In genomic region chr5:24391864-24392263, GRCm38 (mm10) we compare ENCODE assay signal across 25 mouse cellular contexts. TPM values are rescaled to one million over a fixed set of nuclear protein-coding genes. Genes with fewer than 3 reads are reported as not detected.
DNase-seq lines count a peak whose midpoint lies in the region; ATAC-seq and TF ChIP-seq lines count a peak whose summit lies in the region.
"Had no signal": no experiment of that assay in that cellular context is flagged by ENCODE, and none has a peak within 500 bp of the region (broad histone marks: within the 10 kb centered on the region; RNA-seq: fewer than 3 reads in every experiment).

Atg9b (minus strand) TSS chr5:24392143.

- WGBS in heart, embryonic 16.5 days, result 85% methylated on average over 7 of the region's 7 CpGs

- H3K27ac ChIP-seq in heart, embryonic 16.5 days (ENCODE audit: low read length), result peak within 1 kb of the TSS; percentile 16; the same call in 1 of the 2 replicates
- H3K27ac ChIP-seq in bone marrow macrophage, adult 2 months (ENCODE audit: insufficient read depth, low read depth, low read length), result peak within 1 kb of the TSS; percentile 14
- H3K27ac ChIP-seq: embryonic facial prominence, embryonic 12.5 days; hindbrain, embryonic 13.5 days; limb, embryonic 13.5 days had no signal

- no peaks in the 10 kb centered on the region for H3K9me3 ChIP-seq in heart, embryonic 16.5 days (replicated peaks; ENCODE audit: control insufficient read depth, low read length)
- H3K9me3 ChIP-seq: embryonic facial prominence, embryonic 12.5 days; hindbrain, embryonic 13.5 days; limb, embryonic 13.5 days; liver, embryonic 15.5 days; midbrain, embryonic 15.5 days; neural tube, embryonic 13.5 days had no signal

- H3K36me3 ChIP-seq in heart, embryonic 16.5 days (ENCODE audit: control insufficient read depth, insufficient read depth), result peaks cover 3% of the 10 kb centered on the region; the same call in 1 of the 2 replicates
- H3K36me3 ChIP-seq in myocyte (ENCODE audit: control insufficient read depth, insufficient read depth), result no peaks in the 10 kb centered on the region
- H3K36me3 ChIP-seq: embryonic facial prominence, embryonic 12.5 days; hindbrain, embryonic 13.5 days; liver, embryonic 15.5 days; midbrain, embryonic 15.5 days had no signal

- H3K4me2 ChIP-seq in heart, embryonic 16.5 days (ENCODE audit: low read depth, low read length), result no peak within 1 kb of the TSS
- peak within 1 kb of the TSS; percentile 51 for H3K4me2 ChIP-seq in myocyte (ENCODE audit: low read depth)
- H3K4me2 ChIP-seq: limb, embryonic 13.5 days; neural tube, embryonic 13.5 days had no signal

- no peak for TF ChIP-seq POLR2A in bone marrow macrophage, adult 2 months (IDR thresholded peaks at IDR 0.05; ENCODE audit: borderline replicate concordance, low read depth, low read length)
- no peak for TF ChIP-seq POLR2A in myocyte (IDR thresholded peaks at IDR 0.05; ENCODE audit: insufficient read length, low read depth)

- no peaks in the 10 kb centered on the region for H3K79me2 ChIP-seq in myocyte (ENCODE audit: control insufficient read depth, insufficient read depth)

- no peak for ATAC-seq in heart, embryonic 16.5 days (replicated peaks; ENCODE audit: extremely low read depth, insufficient read depth, low FRiP score)
- ATAC-seq: activated CD4-positive, CD25-positive, alpha-beta regulatory T cell, adult 4 months; inflammation-experienced regulatory T-cells, adult 6 months; midbrain, embryonic 15.5 days had no signal

- TF ChIP-seq CTCF in bone marrow macrophage, adult 2 months (IDR thresholded peaks at IDR 0.05; ENCODE audit: low read depth, low read length), result no peak

- no peak within 1 kb of the TSS for H3K4me3 ChIP-seq in heart, embryonic 16.5 days (ENCODE audit: low read length)
- no peak within 1 kb of the TSS for H3K4me3 ChIP-seq in bone marrow macrophage, adult 2 months (ENCODE audit: insufficient read depth, low read length)
- H3K4me3 ChIP-seq in myocyte, result no peak within 1 kb of the TSS
- H3K4me3 ChIP-seq: embryonic facial prominence, embryonic 12.5 days; hindbrain, embryonic 13.5 days; limb, embryonic 13.5 days; liver, embryonic 15.5 days; midbrain, embryonic 15.5 days; neural tube, embryonic 13.5 days had no signal

- intact Hi-C loops in heart, postnatal 25 days (cut with DNase I), result loop anchor here (2.0 kb wide), 2 partner anchors 31 to 55 kb away; no protein-coding TSS in a partner anchor

- peak; percentile 43 for DNase-seq in cerebellum, adult 9-10 months
- DNase-seq in cerebellum, adult 8-10 months, result no peak
- no peak for DNase-seq in heart, postnatal 25 days (ENCODE audit: low spot score)
- DNase-seq in frontal cortex, postnatal 14 days (ENCODE audit: low spot score in 2 of 2), result no peak
- DNase-seq in B cell, adult 2 months, result no peak
- DNase-seq: adrenal gland, postnatal 10 days; cerebellum, postnatal 25 days; gastrocnemius, postnatal 14 days; heart, postnatal 36 days; kidney, postnatal 36 days; lung, postnatal 4 days; retina, postnatal 1 day; thymus, adult 18-20 months; thymus, postnatal 4 days had no signal

- H3K9ac ChIP-seq in heart, embryonic 16.5 days (ENCODE audit: low read length), result no peak within 1 kb of the TSS
- H3K9ac ChIP-seq: embryonic facial prominence, embryonic 12.5 days; hindbrain, embryonic 13.5 days; limb, embryonic 13.5 days; midbrain, embryonic 15.5 days; neural tube, embryonic 13.5 days had no signal

- H3K4me1 ChIP-seq in heart, embryonic 16.5 days (ENCODE audit: control insufficient read depth, insufficient read depth, low read length), result peaks cover 33% of the 10 kb centered on the region
- H3K4me1 ChIP-seq in bone marrow macrophage, adult 2 months (ENCODE audit: control insufficient read depth, insufficient read depth, low read length), result peaks cover 35% of the 10 kb centered on the region

- H3ac ChIP-seq in myocyte (ENCODE audit: control insufficient read depth, insufficient read length), result no peak within 1 kb of the TSS

- no peaks in the 10 kb centered on the region for H3K27me3 ChIP-seq in heart, embryonic 16.5 days (ENCODE audit: control insufficient read depth, insufficient read depth, low read length)
- H3K27me3 ChIP-seq in myocyte (ENCODE audit: control insufficient read depth, insufficient read depth, insufficient read length), result no peaks in the 10 kb centered on the region

TF ChIP-seq in myocyte, 11 proteins besides CTCF, POLR2A, EP300 and RAD21:
- peak in 1 of 3 experiments; percentile 66 for TF ChIP-seq MYOD1 (IDR thresholded peaks at IDR 0.05; ENCODE audit: control insufficient read depth in 1 of 3, insufficient read length in 2 of 3, low read depth in 2 of 3)
- TF ChIP-seq SRF (IDR thresholded peaks at IDR 0.05; ENCODE audit: control insufficient read depth, insufficient read length, low read depth), result no peak
TF ChIP-seq in myocyte: peak in this region for 1.

RNA-seq across cellular contexts. Expression of gene Atg9b, which starts in this region (rescaled TPM):
- polyA plus RNA-seq in heart, embryonic 16.5 days (2015; fragmentation: Nextera tagmentation; extraction: Ambion mirVana), result 2.3 and 2.6 TPM in 2 replicates
- 1 to 10 TPM in 1 of 2 experiments, under 1 TPM in 1; 0.42 to 1.2 TPM for total RNA-seq in heart, postnatal 25 days (2021)
- 0.39 and 1.1 TPM in 2 replicates for polyA plus RNA-seq in bone marrow macrophage, adult 2 months (2012; ENCODE audit: insufficient read depth, insufficient read length, missing spikeins)
- polyA plus RNA-seq in myocyte (2012; fragmentation: generic; extraction: Trizol), result 4.0 TPM
